Mouse (Mus musculus): ENCODE measurements around the gene P2rx5.

- TF ChIP-seq CTCF (IDR thresholded peaks at IDR 0.05; ENCODE audit: control insufficient read depth, insufficient read depth, insufficient read length) (no peak), MAX (IDR thresholded peaks at IDR 0.05) (no peak), CEBPB (IDR thresholded peaks at IDR 0.05; ENCODE audit: low read depth) (no peak), MYOG (IDR thresholded peaks at IDR 0.05; ENCODE audit: control insufficient read depth, extremely low read depth, insufficient read length) (no peak)
These were observed 41.4 kb downstream of the P2rx5 start for GRCm38 (mm10) chr11:73201597-73201996.
